Mouse (Mus musculus) olfactory bulb, adult 2 months (tissue): ENCODE results near the gene Nsrp1.

ENCODE experiments used
- CTCF ChIP-seq: fragments of 200-500 bp; IDR thresholded peaks from 2 replicates; pipeline ENCODE4 v1.5.1; 2012; ENCODE audit warnings: low read depth, mild to moderate bottlenecking, low read length, moderate library complexity; ENCODE audit not compliant: insufficient read depth
- POLR2A ChIP-seq: fragments of 200-500 bp; IDR thresholded peaks from 2 replicates; pipeline ENCODE4 v1.6.1; 2012; ENCODE audit warnings: mild to moderate bottlenecking, low read depth, low read length, moderate library complexity; ENCODE audit not compliant: insufficient read depth

DNA sequence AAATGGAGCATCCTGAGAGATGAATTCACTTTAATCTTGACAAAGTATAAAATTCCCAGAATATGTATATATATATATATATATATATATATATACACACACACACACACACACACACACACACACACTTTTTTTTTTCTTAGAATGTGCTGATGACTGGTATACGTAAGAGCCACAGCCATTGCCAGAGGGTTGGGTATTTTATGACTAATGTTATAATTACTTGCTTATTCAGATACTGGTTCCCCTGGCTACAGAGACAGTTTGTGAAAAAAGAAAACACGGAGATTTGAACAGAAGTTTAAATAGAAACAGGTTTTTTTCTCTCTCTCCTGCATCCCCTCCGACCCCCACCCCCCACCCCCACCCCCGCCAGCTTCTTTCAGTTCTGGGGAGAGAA lies 72.4 kb downstream of the Nsrp1 start:
- TF ChIP-seq CTCF (no peak), POLR2A (no peak)
